In genomic region chr1:90906357-90906756, GRCm38 (mm10) we compare ENCODE assay signal across 9 mouse cellular contexts. TPM values are rescaled to one million over a fixed set of nuclear protein-coding genes. Genes with fewer than 3 reads are reported as not detected.
DNase-seq lines count a peak whose midpoint lies in the region; ATAC-seq lines count a peak whose summit lies in the region.
"Had no signal": no experiment of that assay in that cellular context is flagged by ENCODE, and none has a peak within 500 bp of the region (broad histone marks: within the 10 kb centered on the region; RNA-seq: fewer than 3 reads in every experiment).

No protein-coding gene starts in this region.

- no peak for ATAC-seq in hindbrain, embryonic 16.5 days
- no peak for ATAC-seq in embryonic facial prominence, embryonic 11.5 days (replicated peaks; ENCODE audit: insufficient number of reproducible peaks, low FRiP score, low TSS enrichment, low read depth)
- ATAC-seq in erythroblast, adult 5-6 weeks (replicated peaks; ENCODE audit: low FRiP score, poor library complexity, severe bottlenecking) = no peak

- peak; percentile 52 for DNase-seq in hindbrain, embryonic 10.5 days (ENCODE audit: low spot score)
- peak; percentile 47 for DNase-seq in A20 (ENCODE audit: low read depth, low spot score)
- peak; percentile 62 for DNase-seq in adrenal gland, postnatal 14 days
- peak; percentile 72 for DNase-seq in embryonic facial prominence, embryonic 11.5 days (ENCODE audit: low spot score)
- peak; percentile 53 to 70 for DNase-seq in kidney, postnatal 25 days
- peak; percentile 47 to 74 for DNase-seq in lung, postnatal 4 days

- H3K27ac ChIP-seq in hindbrain, embryonic 10.5 days = no peak overlapping the region
- no peak overlapping the region for H3K27ac ChIP-seq in hindbrain, embryonic 16.5 days (ENCODE audit: low read depth, low read length)
- no peak overlapping the region for H3K27ac ChIP-seq in embryonic facial prominence, embryonic 11.5 days (replicated peaks; ENCODE audit: low read depth, low read length)
- H3K27ac ChIP-seq: limb, embryonic 15.5 days had no signal

- peaks cover 29% of the 10 kb centered on the region for H3K4me1 ChIP-seq in hindbrain, embryonic 10.5 days (replicated peaks)
- H3K4me1 ChIP-seq in hindbrain, embryonic 16.5 days (ENCODE audit: control insufficient read depth, insufficient read depth, low read depth, low read length) = peaks cover 2% of the 10 kb centered on the region; the same call in 1 of the 2 replicates
- no peaks in the 10 kb centered on the region for H3K4me1 ChIP-seq in embryonic facial prominence, embryonic 11.5 days (ENCODE audit: control insufficient read depth, insufficient read depth, low read length)

- H3K4me3 ChIP-seq in hindbrain, embryonic 10.5 days = no peak overlapping the region
- H3K4me3 ChIP-seq in hindbrain, embryonic 16.5 days (ENCODE audit: low read length) = no peak overlapping the region
- H3K4me3 ChIP-seq in embryonic facial prominence, embryonic 11.5 days (ENCODE audit: low read depth, low read length) = no peak overlapping the region
- H3K4me3 ChIP-seq: limb, embryonic 15.5 days had no signal

- H3K36me3 ChIP-seq in hindbrain, embryonic 10.5 days = no peaks in the 10 kb centered on the region
- H3K36me3 ChIP-seq in hindbrain, embryonic 16.5 days (ENCODE audit: control insufficient read depth, insufficient read depth, low read length) = no peaks in the 10 kb centered on the region
- H3K36me3 ChIP-seq in embryonic facial prominence, embryonic 11.5 days (replicated peaks; ENCODE audit: control insufficient read depth, insufficient read depth, low read depth, low read length) = no peaks in the 10 kb centered on the region
- H3K36me3 ChIP-seq: limb, embryonic 15.5 days had no signal

- H3K9me3 ChIP-seq in hindbrain, embryonic 10.5 days = no peaks in the 10 kb centered on the region
- no peaks in the 10 kb centered on the region for H3K9me3 ChIP-seq in hindbrain, embryonic 16.5 days (ENCODE audit: control insufficient read depth, low read length)
- H3K9me3 ChIP-seq in embryonic facial prominence, embryonic 11.5 days (replicated peaks; ENCODE audit: control insufficient read depth, low read length) = no peaks in the 10 kb centered on the region
- H3K9me3 ChIP-seq: limb, embryonic 15.5 days had no signal

- WGBS in hindbrain, embryonic 10.5 days = 11% methylated on average over 2 of the region's 2 CpGs
- 12% methylated on average over 2 of the region's 2 CpGs for WGBS in hindbrain, embryonic 16.5 days
- 8% methylated on average over 2 of the region's 2 CpGs for WGBS in embryonic facial prominence, embryonic 11.5 days

- H3K4me2 ChIP-seq in hindbrain, embryonic 16.5 days (ENCODE audit: low read length) = no peak overlapping the region
- H3K4me2 ChIP-seq in embryonic facial prominence, embryonic 11.5 days (ENCODE audit: low read depth, low read length) = no peak overlapping the region
- H3K4me2 ChIP-seq: limb, embryonic 15.5 days had no signal

- peaks cover 17% of the 10 kb centered on the region; the same call in 1 of the 2 replicates for H3K27me3 ChIP-seq in hindbrain, embryonic 10.5 days (ENCODE audit: insufficient read depth, poor library complexity, severe bottlenecking)
- H3K27me3 ChIP-seq in hindbrain, embryonic 16.5 days (replicated peaks; ENCODE audit: control insufficient read depth, insufficient read depth, low read length) = no peaks in the 10 kb centered on the region
- H3K27me3 ChIP-seq in embryonic facial prominence, embryonic 11.5 days (ENCODE audit: control insufficient read depth, insufficient read depth, low read length) = no peaks in the 10 kb centered on the region
- H3K27me3 ChIP-seq: limb, embryonic 15.5 days had no signal

- no peak overlapping the region for H3K9ac ChIP-seq in hindbrain, embryonic 16.5 days (ENCODE audit: low read depth, low read length)
- no peak overlapping the region for H3K9ac ChIP-seq in embryonic facial prominence, embryonic 11.5 days (replicated peaks; ENCODE audit: low read length)
- H3K9ac ChIP-seq: limb, embryonic 15.5 days had no signal

RNA-seq across cellular contexts. Expression of gene Mlph, which starts 8.5 kb away (rescaled TPM):
- 0.14 and 0.32 TPM in 2 replicates for polyA plus RNA-seq in hindbrain, embryonic 10.5 days (2016; fragmentation: Nextera tagmentation; extraction: Ambion mirVana)
- polyA plus RNA-seq in hindbrain, embryonic 16.5 days (2015; fragmentation: Nextera tagmentation; extraction: Ambion mirVana) = 0.14 and 0.18 TPM in 2 replicates
- total RNA-seq in adrenal gland, postnatal 14 days (2021) = 1.6 and 1.8 TPM in 2 replicates
- 0.07 and 0.31 TPM in 2 replicates for polyA plus RNA-seq in embryonic facial prominence, embryonic 11.5 days (2014; fragmentation: Nextera tagmentation; extraction: Ambion mirVana)
- 0.38 TPM in 1 of 2 replicates, not detected in the other for total RNA-seq in erythroblast, adult 5-6 weeks (2015; ENCODE audit: low replicate concordance)
- total RNA-seq in erythroblast, adult 5-6 weeks (2017; ENCODE audit: low replicate concordance) = not detected in 2 replicates

RNA-seq across cellular contexts. Expression of gene Prlh, which starts 46.6 kb away (rescaled TPM):
- not detected in 2 replicates for polyA plus RNA-seq in hindbrain, embryonic 10.5 days (2016; fragmentation: Nextera tagmentation; extraction: Ambion mirVana)
- not detected in 2 replicates for polyA plus RNA-seq in hindbrain, embryonic 16.5 days (2015; fragmentation: Nextera tagmentation; extraction: Ambion mirVana)
- not detected in 2 replicates for total RNA-seq in adrenal gland, postnatal 14 days (2021)
- not detected in 2 replicates for polyA plus RNA-seq in embryonic facial prominence, embryonic 11.5 days (2014; fragmentation: Nextera tagmentation; extraction: Ambion mirVana)
- not detected in 2 replicates for total RNA-seq in erythroblast, adult 5-6 weeks (2015; ENCODE audit: low replicate concordance)
- total RNA-seq in erythroblast, adult 5-6 weeks (2017; ENCODE audit: low replicate concordance) = not detected in 2 replicates
- polyA plus RNA-seq: limb, embryonic 15.5 days had no signal
